Mouse (Mus musculus) megakaryocyte, embryonic 14.5 days (primary cell): ENCODE measurements at regions not wholly inside any gene's neighbourhood (a gene's known extent, or its start where the extent isn't known, plus 50 kb on each side); places are given as distances from the start of the nearest gene placed in this dataset.
A peak's percentile ranks its signal among the peaks of the same experiment; 100 is the strongest.
"Not testable (repeated sequence)": the region's sequence is repeated elsewhere in the genome, so short reads cannot be mapped to it uniquely, and the experiment has no call there.

Experiments used
- H3K27me3 ChIP-seq: replicated peaks from 2 replicates; pipeline ENCODE3; 2012; ENCODE audit warnings: inconsistent platforms
- H3K36me3 ChIP-seq: replicated peaks from 2 replicates; pipeline ENCODE3; 2012; ENCODE audit warnings: low read length, inconsistent platforms, mixed read lengths
- H3K4me1 ChIP-seq: 2 replicates; pipeline ENCODE4 v1.6.1; 2012; ENCODE audit warnings: inconsistent platforms
- H3K4me3 ChIP-seq: replicated peaks from 2 replicates; pipeline ENCODE3; 2012; ENCODE audit warnings: moderate library complexity, mild to moderate bottlenecking, inconsistent platforms
- H3K9me3 ChIP-seq: 2 replicates; pipeline ENCODE4 v1.6.1; 2012; ENCODE audit warnings: inconsistent platforms
- FLI1 ChIP-seq: IDR thresholded peaks from 2 replicates; pipeline ENCODE4 v1.6.1; 2012; ENCODE audit warnings: low read length, inconsistent platforms, mixed read lengths
- GATA1 ChIP-seq: IDR thresholded peaks from 3 replicates; pipeline ENCODE4 v1.6.1; 2012; ENCODE audit warnings: mixed read lengths, low read length, inconsistent platforms, borderline replicate concordance

DNA sequence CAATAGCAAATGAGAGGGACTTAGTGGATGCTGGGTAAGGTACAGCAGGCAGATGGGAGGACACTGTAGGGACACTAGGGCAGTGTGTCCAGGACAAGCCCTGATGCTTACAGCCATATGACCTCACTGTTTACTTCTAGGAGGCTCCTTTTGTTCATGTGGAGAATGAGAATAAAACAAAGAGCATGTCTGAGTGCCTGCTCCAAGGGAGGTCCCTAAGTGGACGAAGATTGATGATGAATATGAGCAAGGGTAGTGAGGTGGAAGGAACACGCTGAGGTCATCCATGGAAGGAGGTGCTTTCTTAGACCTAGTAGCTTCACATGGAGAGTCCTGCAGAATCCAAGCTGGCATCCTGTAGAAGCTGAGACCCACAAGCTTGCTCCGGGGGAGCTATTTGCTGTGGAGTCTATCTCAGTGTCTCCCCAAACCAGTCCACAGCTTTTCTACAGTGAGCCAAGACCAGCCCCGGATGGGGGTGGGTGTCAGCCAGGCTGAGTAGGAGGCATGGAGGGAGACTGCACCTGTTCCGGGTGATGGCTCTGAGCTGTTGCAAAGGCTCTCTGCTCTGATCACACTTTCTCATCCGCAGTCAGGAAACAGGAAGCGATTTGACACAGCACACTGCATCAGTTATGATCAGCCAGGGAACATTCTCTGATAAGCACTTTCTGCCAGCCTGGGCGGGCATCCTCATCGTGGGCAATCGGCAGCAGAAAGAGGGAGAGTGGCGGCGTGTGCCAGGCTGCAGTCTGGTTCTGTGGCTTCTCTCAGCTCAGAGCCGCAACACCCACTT lies 332.0 kb downstream of the Eipr1 start:
- Histone ChIP-seq H3K9me3 (no peaks in the 10 kb centered on the region), H3K4me3 (no peak overlapping the region), H3K36me3 (no peaks in the 10 kb centered on the region), H3K4me1 (no peaks in the 10 kb centered on the region; the same call in 1 of the 2 replicates), H3K27me3 (no peaks in the 10 kb centered on the region)
- TF ChIP-seq FLI1 (no peak), GATA1 (no peak)

DNA sequence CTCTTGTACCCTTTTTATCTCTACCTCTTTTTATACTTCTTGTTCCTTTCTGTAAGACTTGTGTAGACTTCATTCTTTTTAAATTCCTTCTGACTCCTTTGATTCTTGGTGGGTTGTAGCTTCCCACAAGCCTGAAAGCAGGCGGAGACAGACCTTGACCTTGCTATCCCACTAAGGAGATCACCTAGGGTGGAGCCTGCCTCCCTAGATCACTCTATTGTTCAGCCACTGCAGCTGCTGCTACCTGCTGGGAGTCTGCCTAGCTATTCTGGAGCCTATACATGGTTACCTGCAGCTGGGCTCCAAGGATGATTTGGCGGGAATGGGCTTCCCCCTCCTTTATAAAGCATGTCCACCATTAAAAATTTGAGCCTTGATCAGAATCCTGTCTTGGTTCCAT lies 335.6 kb downstream of the Eipr1 start:
- H3K4me1 ChIP-seq, H3K27me3 ChIP-seq, H3K9me3 ChIP-seq, H3K36me3 ChIP-seq, H3K4me3 ChIP-seq: not testable (repeated sequence)

GRCm38 (mm10) chr12:29089634-29090033 lies 338.0 kb downstream of the Eipr1 start:
- H3K36me3 ChIP-seq: no peaks in the 10 kb centered on the region
- no peaks in the 10 kb centered on the region for H3K9me3 ChIP-seq
- H3K4me3 ChIP-seq: no peak overlapping the region
- peaks cover 6% of the 10 kb centered on the region for H3K4me1 ChIP-seq
- TF ChIP-seq GATA1 (no peak), FLI1 (no peak)
- H3K27me3 ChIP-seq: no peaks in the 10 kb centered on the region

GRCm38 (mm10) chr12:29090451-29090850 lies 338.8 kb downstream of the Eipr1 start:
- Histone ChIP-seq H3K4me3 (no peak overlapping the region), H3K27me3 (no peaks in the 10 kb centered on the region), H3K36me3 (no peaks in the 10 kb centered on the region), H3K4me1 (peaks cover 6% of the 10 kb centered on the region), H3K9me3 (no peaks in the 10 kb centered on the region)
- TF ChIP-seq FLI1 (no peak), GATA1 (no peak)

DNA sequence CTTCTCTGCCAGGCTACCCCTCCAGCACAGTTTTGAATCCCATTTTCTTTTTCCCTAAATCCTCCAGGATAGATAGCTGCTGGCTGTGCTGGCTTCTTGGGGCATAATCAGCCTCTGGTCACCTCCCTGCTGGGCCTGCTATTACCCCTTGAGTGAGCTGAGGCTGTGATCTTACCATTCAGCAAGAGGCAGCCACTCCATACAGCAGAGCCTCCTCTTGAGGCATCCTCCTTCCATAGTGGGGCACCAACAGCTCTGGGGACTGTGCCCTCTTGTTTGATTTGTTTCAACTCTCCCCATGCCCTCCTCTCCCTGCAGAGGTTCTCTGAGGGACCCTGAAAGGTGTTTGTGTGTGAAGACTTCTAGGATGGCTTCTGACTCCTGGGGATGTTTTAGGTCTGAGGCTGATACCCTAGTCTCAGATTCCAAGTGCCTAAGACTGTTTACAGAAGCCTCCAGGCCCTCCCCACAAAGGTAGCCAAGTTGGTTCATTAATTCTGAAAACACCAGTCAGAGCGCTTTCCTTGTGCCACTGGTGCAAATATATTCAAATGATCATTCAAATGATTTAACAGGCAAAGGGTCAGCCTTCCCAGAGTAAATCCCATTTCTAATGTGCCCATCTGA lies 343.9 kb downstream of the Eipr1 start:
- no peaks in the 10 kb centered on the region for H3K27me3 ChIP-seq
- TF ChIP-seq FLI1 (no peak), GATA1 (no peak)
- peaks cover 8% of the 10 kb centered on the region for H3K9me3 ChIP-seq
- H3K36me3 ChIP-seq: no peaks in the 10 kb centered on the region
- no peak overlapping the region for H3K4me3 ChIP-seq
- peaks cover 8% of the 10 kb centered on the region; the same call in 1 of the 2 replicates for H3K4me1 ChIP-seq

- H3K9me3 ChIP-seq: peaks cover 15% of the 10 kb centered on the region
- TF ChIP-seq FLI1 (no peak), GATA1 (no peak)
Measured at GRCm38 (mm10) chr12:29096033-29096913, 344.7 kb downstream of the Eipr1 start.

GRCm38 (mm10) chr12:29100042-29100570 lies 348.5 kb downstream of the Eipr1 start:
- no peaks in the 10 kb centered on the region for H3K27me3 ChIP-seq
- peaks cover 25% of the 10 kb centered on the region for H3K9me3 ChIP-seq
- peaks cover 10% of the 10 kb centered on the region; the same call in 1 of the 2 replicates for H3K4me1 ChIP-seq
- H3K36me3 ChIP-seq: no peaks in the 10 kb centered on the region
- H3K4me3 ChIP-seq: peak overlapping the region; percentile 24
- TF ChIP-seq GATA1 (no peak), FLI1 (no peak)

More at GRCm38 (mm10) chr12:29096033-29096913, 344.7 kb downstream of the Eipr1 start:
- H3K4me1 ChIP-seq: peaks cover 10% of the 10 kb centered on the region; the same call in 1 of the 2 replicates
- no peak overlapping the region for H3K4me3 ChIP-seq
- H3K27me3 ChIP-seq: no peaks in the 10 kb centered on the region
- H3K36me3 ChIP-seq: no peaks in the 10 kb centered on the region

- no peak for TF ChIP-seq FLI1
- no peak for TF ChIP-seq GATA1
- Histone ChIP-seq H3K4me3 (no peak overlapping the region), H3K4me1 (no peaks in the 10 kb centered on the region), H3K36me3 (no peaks in the 10 kb centered on the region), H3K9me3 (peaks cover 5% of the 10 kb centered on the region), H3K27me3 (no peaks in the 10 kb centered on the region)
Measured at GRCm38 (mm10) chr12:29106893-29107719, 355.5 kb downstream of the Eipr1 start.

DNA sequence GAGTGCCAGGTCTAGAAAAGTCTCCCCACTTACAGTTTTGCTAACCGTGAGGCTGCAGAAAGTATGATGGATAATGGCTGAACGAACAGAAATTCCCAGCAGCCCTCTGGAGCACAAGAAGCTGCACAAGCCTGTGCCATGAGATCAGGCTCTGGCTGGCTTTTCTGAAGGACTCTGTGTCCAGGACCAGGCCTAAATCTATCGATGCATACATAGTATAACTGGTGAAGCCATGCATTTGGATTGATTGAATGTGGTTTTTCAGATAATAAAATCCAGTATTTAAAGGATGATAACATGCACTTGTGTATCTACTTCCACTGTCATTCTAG lies 356.1 kb downstream of the Eipr1 start:
- TF ChIP-seq FLI1: no peak
- TF ChIP-seq GATA1: no peak
- Histone ChIP-seq H3K27me3 (no peaks in the 10 kb centered on the region), H3K4me1 (no peaks in the 10 kb centered on the region), H3K36me3 (no peaks in the 10 kb centered on the region), H3K4me3 (no peak overlapping the region), H3K9me3 (no peaks in the 10 kb centered on the region)
